Mouse (Mus musculus) cerebellum, adult 2 months (tissue): ENCODE measurements at regions not wholly inside any gene's neighbourhood (a gene's known extent, or its start where the extent isn't known, plus 50 kb on each side); places are given as distances from the start of the nearest gene placed in this dataset.

Experiments
- CTCF ChIP-seq: fragments of 200-500 bp; IDR thresholded peaks from 2 replicates; pipeline ENCODE4 v1.5.1; 2011; ENCODE audit warnings: low read depth, mild to moderate bottlenecking, control low read depth, low read length, moderate library complexity, borderline replicate concordance; ENCODE audit not compliant: insufficient read depth
- POLR2A ChIP-seq: fragments of 200-500 bp; IDR thresholded peaks from 2 replicates; pipeline ENCODE4 v1.6.1; 2011; ENCODE audit warnings: low read length, control low read depth, borderline replicate concordance; ENCODE audit not compliant: insufficient read depth

DNA sequence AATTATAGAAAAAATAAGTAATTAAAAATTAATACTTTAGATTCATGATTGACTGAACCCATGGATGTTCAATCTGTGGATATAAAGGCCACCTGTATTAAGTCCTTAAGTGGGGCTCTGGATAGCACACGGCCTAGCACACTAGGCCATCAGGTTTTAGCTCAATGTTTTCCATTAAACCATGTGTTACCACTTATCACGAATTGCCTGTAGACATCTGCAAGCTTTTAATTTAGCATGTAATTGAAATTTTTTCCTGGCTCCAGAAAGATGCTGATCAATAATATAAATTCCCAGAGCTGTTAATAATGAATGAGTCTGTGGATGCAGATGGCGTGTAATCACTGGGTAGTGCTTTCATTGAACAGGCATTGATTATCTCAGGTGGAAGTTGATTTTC, 76.8 kb upstream of the Adam23 start:
- TF ChIP-seq CTCF (no peak), POLR2A (no peak)
